Mouse (Mus musculus) liver, adult 2 months (tissue): ENCODE measurements around the gene Spin1. TPM values are rescaled to one million over a fixed set of nuclear protein-coding genes. Genes with fewer than 3 reads are reported as not detected.

Experiments
- DNase-seq: peaks from one replicate; pipeline ENCODE4 v3.0.0-alpha.2; 2011; ENCODE audit warnings: low read depth, low spot score; ENCODE audit errors: extremely low read depth
- H3K27ac ChIP-seq: fragments of 200-500 bp; replicated peaks from 2 replicates; pipeline ENCODE4 v1.5.1; 2012; ENCODE audit warnings: low read depth, mild to moderate bottlenecking, control low read depth, inconsistent platforms, low read length; ENCODE audit not compliant: insufficient read depth
- H3K27me3 ChIP-seq: fragments of 200-500 bp; 2 replicates; pipeline ENCODE4 v1.6.1; 2012; ENCODE audit warnings: mild to moderate bottlenecking, moderate library complexity, low read length, inconsistent platforms; ENCODE audit not compliant: control insufficient read depth, insufficient read depth
- H3K36me3 ChIP-seq: fragments of 200-500 bp; 2 replicates; pipeline ENCODE4 v1.6.1; 2012; ENCODE audit warnings: low read length, inconsistent platforms; ENCODE audit not compliant: control insufficient read depth, insufficient read depth
- H3K4me1 ChIP-seq: fragments of 200-500 bp; 2 replicates; pipeline ENCODE4 v1.6.1; 2011; ENCODE audit warnings: low read length; ENCODE audit not compliant: control insufficient read depth, insufficient read depth
- H3K4me3 ChIP-seq: fragments of 200-500 bp; 2 replicates; pipeline ENCODE4 v1.5.1; 2011; ENCODE audit warnings: low read depth, mild to moderate bottlenecking, control low read depth, low read length, moderate library complexity; ENCODE audit not compliant: insufficient read depth
- H3K79me2 ChIP-seq: fragments of 200-500 bp; 2 replicates; pipeline ENCODE4 v1.6.1; 2012; ENCODE audit warnings: inconsistent platforms, mild to moderate bottlenecking, low read length, moderate library complexity; ENCODE audit not compliant: control insufficient read depth, insufficient read depth
- H3K9ac ChIP-seq: fragments of 200-500 bp; 2 replicates; pipeline ENCODE4 v1.6.1; 2012; ENCODE audit warnings: low read depth, mild to moderate bottlenecking, control low read depth, inconsistent platforms, low read length
- CTCF ChIP-seq: fragments of 200-500 bp; IDR thresholded peaks from 2 replicates; pipeline ENCODE4 v1.5.1; 2011; ENCODE audit warnings: low read depth, low read length, control low read depth
- POLR2A ChIP-seq: fragments of 200-500 bp; IDR thresholded peaks from 2 replicates; pipeline ENCODE4 v1.6.1; 2011; ENCODE audit warnings: low read length, control low read depth; ENCODE audit not compliant: insufficient read depth; ENCODE audit errors: extremely low read depth
- WGBS: fragments of 180-500 bp; shearing (Covaris S2); methylation state at CpG from one replicate; pipeline ENCODE4 v1.1.7; 2018; 5-methylcytosine and 5-hydroxymethylcytosine counted together
- polyA plus RNA-seq: library from polyadenylated mRNA; depleted of rRNA; stranded (reverse); fragments of >200 nt; gene quantifications from 2 replicates; pipeline ENCODE4 v1.2.3, GENCODE M21; 2012
- total RNA-seq: library from RNA; depleted of rRNA; stranded (reverse); fragments of >200 nt; gene quantifications from 2 replicates; pipeline ENCODE4 v1.2.3, GENCODE M21; 2014

Gene Spin1
- total and polyA plus RNA-seq, 2 experiments, result 17.1 to 39.5 TPM

DNA sequence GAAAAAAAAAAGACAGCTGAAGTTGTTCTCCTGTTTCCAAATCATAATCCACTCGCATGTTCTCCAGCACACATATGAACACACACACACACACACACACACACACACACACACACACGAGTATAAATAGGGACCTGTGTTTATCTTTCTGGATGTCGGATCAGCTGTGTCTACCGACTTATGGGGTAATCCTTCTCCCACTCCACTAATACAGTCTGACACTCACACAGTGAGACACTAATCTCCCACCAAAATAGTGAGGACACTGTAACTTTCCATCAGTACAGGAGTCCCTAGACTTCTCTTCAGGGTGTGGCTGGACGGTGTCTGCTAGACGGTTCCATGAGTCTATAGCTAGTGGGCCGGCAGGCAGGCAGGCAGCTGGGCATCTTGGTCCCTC is 81.6 kb downstream of the Spin1 start:
- no peak for TF ChIP-seq CTCF
- TF ChIP-seq POLR2A, result no peak
- Histone ChIP-seq H3K79me2 (no peaks in the 10 kb centered on the region), H3K27ac (no peak overlapping the region), H3K9ac (no peak overlapping the region), H3K27me3 (0 out of 2 replicates have a peak, but pooled peaks cover 2% of the 10 kb centered on the region), H3K4me1 (no peaks in the 10 kb centered on the region), H3K36me3 (no peaks in the 10 kb centered on the region), H3K4me3 (no peak overlapping the region)
- WGBS, result 73% methylated on average over 7 of the region's 7 CpGs
- no peak for DNase-seq

DNA sequence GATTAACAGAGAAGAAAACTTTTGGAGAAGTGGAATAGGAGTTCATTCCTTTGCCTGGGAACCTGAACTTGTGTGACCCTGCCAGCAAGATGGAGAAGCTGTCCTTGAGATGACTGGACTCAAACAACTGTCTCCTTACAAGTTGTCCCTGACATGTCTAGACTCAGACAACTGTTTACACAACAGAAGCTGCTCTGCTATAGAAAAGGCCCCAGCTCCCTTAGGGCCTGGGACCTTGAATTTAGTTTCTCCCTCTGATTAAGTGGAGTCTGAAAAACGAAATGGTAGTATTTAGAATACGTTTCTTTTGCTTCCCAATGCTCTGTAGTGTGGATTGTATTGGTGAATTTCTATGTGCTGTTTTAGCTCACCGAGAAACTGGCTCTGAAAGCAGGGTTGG is 84.2 kb downstream of the Spin1 start:
- Histone ChIP-seq H3K36me3 (no peaks in the 10 kb centered on the region), H3K79me2 (no peaks in the 10 kb centered on the region), H3K4me1 (no peaks in the 10 kb centered on the region), H3K9ac (no peak overlapping the region), H3K4me3 (no peak overlapping the region), H3K27me3 (0 out of 2 replicates have a peak, but pooled peaks cover 2% of the 10 kb centered on the region), H3K27ac (no peak overlapping the region)
- TF ChIP-seq POLR2A (no peak), CTCF (no peak)
- 78% methylated on average over 3 of the region's 3 CpGs for WGBS
- DNase-seq, result no peak

DNA sequence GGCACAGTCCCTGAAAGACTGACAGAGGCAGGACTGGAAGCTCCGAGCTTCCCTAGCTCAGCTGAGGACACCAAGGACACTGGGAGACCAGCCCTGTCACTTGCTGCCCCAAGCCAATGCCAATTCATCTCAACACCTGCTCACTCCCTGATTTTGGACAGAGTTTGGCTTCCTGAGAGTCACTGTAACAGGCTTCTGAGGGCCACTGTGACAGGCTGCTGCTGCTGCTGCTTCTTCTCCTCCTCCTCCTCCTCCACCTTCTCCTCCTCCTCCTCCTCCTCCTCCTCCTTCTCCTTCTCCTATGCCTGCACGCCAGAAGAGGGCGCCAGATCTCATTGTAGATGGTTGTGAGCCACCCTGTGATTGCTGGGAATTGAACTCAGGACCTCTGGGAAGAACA is 89.7 kb downstream of the Spin1 start:
- H3K27ac ChIP-seq, result no peak overlapping the region
- H3K9ac ChIP-seq, result no peak overlapping the region
- WGBS, result 72% methylated on average over 3 of the region's 3 CpGs
- H3K27me3 ChIP-seq, result no peaks in the 10 kb centered on the region
- TF ChIP-seq CTCF, result no peak
- TF ChIP-seq POLR2A, result no peak
- H3K4me3 ChIP-seq, result no peak overlapping the region
- H3K79me2 ChIP-seq, result no peaks in the 10 kb centered on the region
- no peaks in the 10 kb centered on the region for H3K36me3 ChIP-seq
- no peaks in the 10 kb centered on the region for H3K4me1 ChIP-seq
- DNase-seq, result no peak

DNA sequence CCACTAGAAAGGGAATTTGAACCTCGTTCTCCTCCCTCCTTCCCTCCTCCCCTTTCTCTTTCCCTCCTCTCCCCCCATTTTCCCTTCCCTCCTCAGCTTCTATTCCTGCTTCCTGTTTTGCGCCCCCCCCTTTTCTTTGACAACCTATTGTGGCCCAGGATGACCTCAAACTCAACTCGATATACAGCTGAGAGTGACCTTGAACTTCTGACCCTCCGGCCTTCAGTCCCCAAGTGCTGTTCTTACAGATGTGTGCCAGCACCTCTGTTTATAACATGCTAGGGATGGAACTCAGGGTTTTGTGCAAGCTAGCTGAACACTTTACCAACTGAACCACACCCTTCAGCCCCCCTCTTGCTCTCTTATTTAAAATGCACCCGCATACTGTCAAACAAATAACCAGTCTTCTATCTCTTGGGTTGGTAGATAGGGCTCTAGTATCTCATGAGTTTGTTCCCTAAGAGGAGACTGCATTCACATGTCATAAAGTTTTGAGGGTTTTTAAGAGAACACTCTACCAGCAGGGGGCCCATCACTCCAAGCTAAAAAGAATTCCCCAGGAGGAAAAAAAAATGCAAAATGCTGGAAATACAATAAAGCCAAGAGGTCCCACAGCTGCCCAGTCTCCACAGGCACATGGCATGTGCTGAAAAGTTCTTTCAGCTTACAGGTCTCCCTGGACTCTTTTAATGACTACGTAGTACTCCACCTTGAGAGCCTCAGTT is 90.9 kb downstream of the Spin1 start:
- Histone ChIP-seq H3K9ac (no peak overlapping the region), H3K27me3 (no peaks in the 10 kb centered on the region), H3K4me3 (no peak overlapping the region), H3K27ac (no peak overlapping the region), H3K36me3 (no peaks in the 10 kb centered on the region), H3K4me1 (no peaks in the 10 kb centered on the region), H3K79me2 (no peaks in the 10 kb centered on the region)
- WGBS, result 68% methylated on average over 6 of the region's 6 CpGs
- DNase-seq, result peak; percentile 17
- TF ChIP-seq CTCF (peak; percentile 9; the same call in 1 of the 2 replicates), POLR2A (no peak)

DNA sequence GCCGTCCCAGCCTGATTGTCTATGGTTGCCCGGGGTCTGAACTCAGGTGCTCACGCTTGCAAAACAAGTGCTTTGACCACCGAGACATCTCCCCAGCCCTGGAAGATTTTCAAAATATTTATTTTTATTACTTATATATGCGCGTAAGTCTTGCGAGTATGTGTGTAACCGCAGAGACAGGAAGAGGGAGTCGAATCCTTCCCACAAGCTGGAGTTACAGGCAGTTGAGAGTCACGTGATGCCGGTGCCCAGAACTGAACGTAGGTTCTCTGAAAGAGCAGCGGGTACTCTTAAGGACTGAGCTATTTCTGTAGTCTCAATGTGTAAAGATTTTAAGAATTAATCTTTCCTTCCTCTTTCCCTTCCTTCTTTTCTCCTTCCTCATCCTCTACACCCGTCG is 93.2 kb downstream of the Spin1 start:
- H3K4me1 ChIP-seq, result no peaks in the 10 kb centered on the region
- H3K79me2 ChIP-seq, result no peaks in the 10 kb centered on the region
- no peak overlapping the region for H3K4me3 ChIP-seq
- no peaks in the 10 kb centered on the region for H3K36me3 ChIP-seq
- TF ChIP-seq POLR2A (no peak), CTCF (no peak)
- WGBS, result 82% methylated on average over 15 of the region's 15 CpGs
- H3K9ac ChIP-seq, result no peak overlapping the region
- no peak for DNase-seq
- no peaks in the 10 kb centered on the region for H3K27me3 ChIP-seq
- no peak overlapping the region for H3K27ac ChIP-seq

DNA sequence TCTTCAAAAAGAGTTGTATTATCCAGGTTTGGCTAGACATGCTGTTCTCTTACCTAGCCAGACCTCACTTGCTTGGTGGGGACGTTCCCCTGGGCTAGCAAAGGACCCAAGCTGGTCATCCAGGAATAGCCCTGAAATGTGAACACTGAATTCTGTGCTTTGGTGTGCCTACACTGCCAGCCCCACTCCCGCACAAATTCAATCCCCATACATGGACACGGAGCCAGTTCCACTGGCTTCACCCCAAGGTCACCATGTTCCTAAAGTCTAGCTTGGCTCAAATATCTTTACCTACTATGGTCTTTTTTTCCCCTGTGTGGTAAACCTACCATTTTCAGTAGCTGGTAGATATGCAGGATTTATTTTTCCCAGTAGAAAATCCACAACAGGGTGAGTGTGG is 97.0 kb downstream of the Spin1 start:
- no peaks in the 10 kb centered on the region for H3K79me2 ChIP-seq
- 76% methylated on average over 3 of the region's 3 CpGs for WGBS
- no peak overlapping the region for H3K9ac ChIP-seq
- H3K4me1 ChIP-seq, result no peaks in the 10 kb centered on the region
- H3K27me3 ChIP-seq, result peaks cover 3% of the 10 kb centered on the region
- H3K27ac ChIP-seq, result no peak overlapping the region
- no peaks in the 10 kb centered on the region for H3K36me3 ChIP-seq
- no peak for DNase-seq
- no peak overlapping the region for H3K4me3 ChIP-seq
- TF ChIP-seq POLR2A (no peak), CTCF (no peak)
